Mouse (Mus musculus) right cerebral cortex, postnatal 14 days (tissue): ENCODE data around the gene Ttc36.
"Not testable (repeated sequence)": the region's sequence is repeated elsewhere in the genome, so short reads cannot be mapped to it uniquely, and the experiment has no call there.

Experiments
- DNase-seq: peaks from one replicate; pipeline ENCODE4 v3.0.0; 2022

Ttc36 gene

GRCm38 (mm10) chr9:44771376-44771775 lies 31.5 kb downstream of the Ttc36 start:
- DNase-seq = no peak

- not testable (repeated sequence) for DNase-seq
Observed at GRCm38 (mm10) chr9:44768029-44768394, 34.9 kb downstream of the Ttc36 start.

GRCm38 (mm10) chr9:44767101-44768028 lies 35.5 kb downstream of the Ttc36 start, which contains the start of the genes Arcn1 and Ift46:
Gene Arcn1, minus strand, starts transcription at chr9:44767845.
Gene Ift46, plus strand, starts transcription at chr9:44767908.
- DNase-seq = peak; percentile 82

- DNase-seq = no peak
Observed at GRCm38 (mm10) chr9:44760873-44761272, 42.0 kb downstream of the Ttc36 start.
